Mouse (Mus musculus): ENCODE data around the gene Cgref1. TPM values are rescaled to one million over a fixed set of nuclear protein-coding genes. Genes with fewer than 3 reads are reported as not detected.
A peak's percentile ranks its signal among the peaks of the same experiment; 100 is the strongest.

The Cgref1 gene
- polyA plus RNA-seq, 1 experiment, result 481 TPM

- no peaks in the 10 kb centered on the region for H3K27me3 ChIP-seq (ENCODE audit: control insufficient read depth, insufficient read depth, low read length)
- 75% methylated on average over 8 of the region's 8 CpGs for WGBS
- no peak for TF ChIP-seq POLR2A (IDR thresholded peaks at IDR 0.05; ENCODE audit: low read depth, low read length)
- no peak for TF ChIP-seq CTCF (IDR thresholded peaks at IDR 0.05; ENCODE audit: extremely low read depth, insufficient read length, insufficient replicate concordance, low read depth, low read length)
- no peaks in the 10 kb centered on the region for H3K36me3 ChIP-seq (ENCODE audit: control insufficient read depth, insufficient read depth, low read length)
- H3K4me1 ChIP-seq (ENCODE audit: control insufficient read depth, insufficient read depth, insufficient read length, low read length), result peaks cover 29% of the 10 kb centered on the region
- peak within 1 kb of the TSS; percentile 61 for H3K27ac ChIP-seq (ENCODE audit: insufficient read depth, low read depth, low read length)
- H3K4me3 ChIP-seq (ENCODE audit: low read depth, low read length), result no peak within 1 kb of the TSS
Observed at GRCm38 (mm10) chr5:30968416-30968815, 23.0 kb upstream of the Cgref1 start, which contains the start of gene Tcf23. Tcf23 (plus strand) TSS chr5:30968662.

- no peak for TF ChIP-seq POLR2A (IDR thresholded peaks at IDR 0.05; ENCODE audit: low read depth, low read length)
- H3K27ac ChIP-seq (ENCODE audit: insufficient read depth, low read depth, low read length), result no peak overlapping the region
- H3K27me3 ChIP-seq (ENCODE audit: control insufficient read depth, insufficient read depth, low read length), result no peaks in the 10 kb centered on the region
- no peaks in the 10 kb centered on the region for H3K36me3 ChIP-seq (ENCODE audit: control insufficient read depth, insufficient read depth, low read length)
- 83% methylated on average over 4 of the region's 4 CpGs for whole genome bisulfite sequencing
- peaks cover 25% of the 10 kb centered on the region for H3K4me1 ChIP-seq (ENCODE audit: control insufficient read depth, insufficient read depth, insufficient read length, low read length)
- no peak overlapping the region for H3K4me3 ChIP-seq (ENCODE audit: low read depth, low read length)
Observed at GRCm38 (mm10) chr5:30966189-30966588, 20.8 kb upstream of the Cgref1 start.

- Histone ChIP-seq H3K36me3 (ENCODE audit: control insufficient read depth, insufficient read depth, low read length) (no peaks in the 10 kb centered on the region), H3K4me1 (ENCODE audit: control insufficient read depth, insufficient read depth, insufficient read length, low read length) (peaks cover 12% of the 10 kb centered on the region), H3K4me3 (ENCODE audit: low read depth, low read length) (no peak overlapping the region), H3K27me3 (ENCODE audit: control insufficient read depth, insufficient read depth, low read length) (no peaks in the 10 kb centered on the region), H3K27ac (ENCODE audit: insufficient read depth, low read depth, low read length) (no peak overlapping the region)
- no peak for TF ChIP-seq POLR2A (IDR thresholded peaks at IDR 0.05; ENCODE audit: low read depth, low read length)
- no peak for TF ChIP-seq CTCF (IDR thresholded peaks at IDR 0.05; ENCODE audit: extremely low read depth, insufficient read length, insufficient replicate concordance, low read depth, low read length)
- 95% methylated on average over 3 of the region's 3 CpGs for WGBS
Observed at GRCm38 (mm10) chr5:30963916-30964315, 18.5 kb upstream of the Cgref1 start.

- WGBS, result 62% methylated on average over 10 of the region's 10 CpGs
- Histone ChIP-seq H3K4me3 (ENCODE audit: low read depth, low read length) (no peak overlapping the region), H3K36me3 (ENCODE audit: control insufficient read depth, insufficient read depth, low read length) (peaks cover 13% of the 10 kb centered on the region), H3K27me3 (ENCODE audit: control insufficient read depth, insufficient read depth, low read length) (no peaks in the 10 kb centered on the region), H3K4me1 (ENCODE audit: control insufficient read depth, insufficient read depth, insufficient read length, low read length) (peaks cover 12% of the 10 kb centered on the region), H3K27ac (ENCODE audit: insufficient read depth, low read depth, low read length) (peak overlapping the region; percentile 86)
- TF ChIP-seq POLR2A (IDR thresholded peaks at IDR 0.05; ENCODE audit: low read depth, low read length), result no peak
- no peak for TF ChIP-seq CTCF (IDR thresholded peaks at IDR 0.05; ENCODE audit: extremely low read depth, insufficient read length, insufficient replicate concordance, low read depth, low read length)
Observed at GRCm38 (mm10) chr5:30961545-30962505, 16.4 kb upstream of the Cgref1 start.

- Histone ChIP-seq H3K27ac (ENCODE audit: insufficient read depth, low read depth, low read length) (peak overlapping the region; percentile 86), H3K27me3 (ENCODE audit: control insufficient read depth, insufficient read depth, low read length) (no peaks in the 10 kb centered on the region)
- 81% methylated on average over 2 of the region's 2 CpGs for WGBS
Observed at GRCm38 (mm10) chr5:30960814-30961213, 15.4 kb upstream of the Cgref1 start.

GRCm38 (mm10) chr5:30959966-30960501 lies 14.6 kb upstream of the Cgref1 start, which contains the start of gene Preb:
Preb (minus strand) TSS chr5:30960361.
- Histone ChIP-seq H3K27me3 (ENCODE audit: control insufficient read depth, insufficient read depth, low read length) (no peaks in the 10 kb centered on the region), H3K4me1 (ENCODE audit: control insufficient read depth, insufficient read depth, insufficient read length, low read length) (peaks cover 10% of the 10 kb centered on the region), H3K27ac (ENCODE audit: insufficient read depth, low read depth, low read length) (peak within 1 kb of the TSS; percentile 86), H3K4me3 (ENCODE audit: low read depth, low read length) (peak within 1 kb of the TSS; percentile 92), H3K36me3 (ENCODE audit: control insufficient read depth, insufficient read depth, low read length) (peaks cover 24% of the 10 kb centered on the region)
- no peak for TF ChIP-seq CTCF (IDR thresholded peaks at IDR 0.05; ENCODE audit: extremely low read depth, insufficient read length, insufficient replicate concordance, low read depth, low read length)
- TF ChIP-seq POLR2A (IDR thresholded peaks at IDR 0.05; ENCODE audit: low read depth, low read length), result peak; percentile 92
- WGBS, result under 1% methylated on average over 56 of the region's 56 CpGs

More at GRCm38 (mm10) chr5:30960814-30961213, 15.4 kb upstream of the Cgref1 start:
- Histone ChIP-seq H3K36me3 (ENCODE audit: control insufficient read depth, insufficient read depth, low read length) (peaks cover 16% of the 10 kb centered on the region), H3K4me1 (ENCODE audit: control insufficient read depth, insufficient read depth, insufficient read length, low read length) (peaks cover 10% of the 10 kb centered on the region), H3K4me3 (ENCODE audit: low read depth, low read length) (no peak overlapping the region; the same call in 1 of the 2 replicates)
- TF ChIP-seq CTCF (IDR thresholded peaks at IDR 0.05; ENCODE audit: extremely low read depth, insufficient read length, insufficient replicate concordance, low read depth, low read length), result no peak
- no peak for TF ChIP-seq POLR2A (IDR thresholded peaks at IDR 0.05; ENCODE audit: low read depth, low read length)
